Mouse (Mus musculus) liver, adult 2 months (tissue): Measurements from ENCODE around the gene Cyfip1. TPM values are rescaled to one million over a fixed set of nuclear protein-coding genes. Genes with fewer than 3 reads are reported as not detected.

Source experiments
- DNase-seq: peaks from one replicate; pipeline ENCODE4 v3.0.0-alpha.2; 2011; ENCODE audit warnings: low read depth, low spot score; ENCODE audit errors: extremely low read depth
- H3K27ac ChIP-seq: fragments of 200-500 bp; replicated peaks from 2 replicates; pipeline ENCODE4 v1.5.1; 2012; ENCODE audit warnings: low read depth, mild to moderate bottlenecking, control low read depth, inconsistent platforms, low read length; ENCODE audit not compliant: insufficient read depth
- H3K27me3 ChIP-seq: fragments of 200-500 bp; 2 replicates; pipeline ENCODE4 v1.6.1; 2012; ENCODE audit warnings: mild to moderate bottlenecking, moderate library complexity, low read length, inconsistent platforms; ENCODE audit not compliant: control insufficient read depth, insufficient read depth
- H3K36me3 ChIP-seq: fragments of 200-500 bp; 2 replicates; pipeline ENCODE4 v1.6.1; 2012; ENCODE audit warnings: low read length, inconsistent platforms; ENCODE audit not compliant: control insufficient read depth, insufficient read depth
- H3K4me1 ChIP-seq: fragments of 200-500 bp; 2 replicates; pipeline ENCODE4 v1.6.1; 2011; ENCODE audit warnings: low read length; ENCODE audit not compliant: control insufficient read depth, insufficient read depth
- H3K4me3 ChIP-seq: fragments of 200-500 bp; 2 replicates; pipeline ENCODE4 v1.5.1; 2011; ENCODE audit warnings: low read depth, mild to moderate bottlenecking, control low read depth, low read length, moderate library complexity; ENCODE audit not compliant: insufficient read depth
- H3K79me2 ChIP-seq: fragments of 200-500 bp; 2 replicates; pipeline ENCODE4 v1.6.1; 2012; ENCODE audit warnings: inconsistent platforms, mild to moderate bottlenecking, low read length, moderate library complexity; ENCODE audit not compliant: control insufficient read depth, insufficient read depth
- H3K9ac ChIP-seq: fragments of 200-500 bp; 2 replicates; pipeline ENCODE4 v1.6.1; 2012; ENCODE audit warnings: low read depth, mild to moderate bottlenecking, control low read depth, inconsistent platforms, low read length
- CTCF ChIP-seq: fragments of 200-500 bp; IDR thresholded peaks from 2 replicates; pipeline ENCODE4 v1.5.1; 2011; ENCODE audit warnings: low read depth, low read length, control low read depth
- POLR2A ChIP-seq: fragments of 200-500 bp; IDR thresholded peaks from 2 replicates; pipeline ENCODE4 v1.6.1; 2011; ENCODE audit warnings: low read length, control low read depth; ENCODE audit not compliant: insufficient read depth; ENCODE audit errors: extremely low read depth
- WGBS: fragments of 180-500 bp; shearing (Covaris S2); methylation state at CpG from one replicate; pipeline ENCODE4 v1.1.7; 2018; 5-methylcytosine and 5-hydroxymethylcytosine counted together
- polyA plus RNA-seq: library from polyadenylated mRNA; depleted of rRNA; stranded (reverse); fragments of >200 nt; gene quantifications from 2 replicates; pipeline ENCODE4 v1.2.3, GENCODE M21; 2012
- total RNA-seq: library from RNA; depleted of rRNA; stranded (reverse); fragments of >200 nt; gene quantifications from 2 replicates; pipeline ENCODE4 v1.2.3, GENCODE M21; 2014

The Cyfip1 gene
- total and polyA plus RNA-seq, 2 experiments, result 17.3 to 45.0 TPM

DNA sequence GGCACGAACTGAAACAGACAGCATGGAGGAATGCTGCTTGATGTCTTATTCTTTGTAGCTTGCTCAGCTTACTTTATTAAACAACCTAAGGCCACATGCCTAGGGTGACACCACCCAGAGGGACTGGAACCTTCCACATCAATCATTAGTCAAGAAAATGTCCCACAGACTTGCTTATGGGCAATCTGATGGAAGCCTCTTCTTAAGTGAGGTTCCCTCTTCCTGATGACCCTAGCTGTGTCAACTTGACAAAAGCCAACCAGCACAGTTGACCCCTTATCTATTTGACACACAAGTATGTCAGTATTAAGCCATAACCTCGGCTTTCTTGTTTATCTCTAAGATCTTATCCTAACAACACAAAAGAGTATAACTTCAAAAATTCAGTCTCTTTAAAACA is 31.6 kb upstream of the Cyfip1 start:
- TF ChIP-seq CTCF, result no peak
- TF ChIP-seq POLR2A, result no peak
- H3K4me1 ChIP-seq, result no peaks in the 10 kb centered on the region
- DNase-seq, result no peak
- no peak overlapping the region for H3K4me3 ChIP-seq
- H3K27me3 ChIP-seq, result no peaks in the 10 kb centered on the region
- 81% methylated on average over 2 of the region's 2 CpGs for WGBS
- no peaks in the 10 kb centered on the region for H3K79me2 ChIP-seq
- no peak overlapping the region for H3K27ac ChIP-seq
- no peak overlapping the region for H3K9ac ChIP-seq
- peaks cover 55% of the 10 kb centered on the region for H3K36me3 ChIP-seq

DNA sequence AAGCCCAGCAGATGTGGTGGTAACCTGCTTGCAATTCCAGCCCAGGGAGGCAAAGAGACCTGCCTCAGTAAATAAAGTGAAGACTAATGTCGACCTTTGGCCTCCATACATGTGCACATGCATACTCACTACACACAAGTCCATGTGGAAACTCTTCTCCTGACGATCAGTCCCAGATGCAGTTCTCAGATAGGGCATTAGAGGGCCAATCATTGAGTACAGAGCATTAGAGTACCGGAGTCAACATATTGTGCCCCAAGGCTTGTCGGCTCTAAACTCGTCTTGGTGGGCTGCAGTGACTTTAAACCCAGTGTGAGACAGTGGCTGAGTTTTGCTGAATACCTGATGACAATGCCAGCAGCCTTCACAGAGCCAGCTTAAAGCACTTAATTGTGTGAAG is 17.1 kb upstream of the Cyfip1 start:
- Histone ChIP-seq H3K36me3 (peaks cover 43% of the 10 kb centered on the region), H3K4me1 (no peaks in the 10 kb centered on the region), H3K9ac (no peak overlapping the region), H3K79me2 (no peaks in the 10 kb centered on the region), H3K4me3 (no peak overlapping the region), H3K27me3 (no peaks in the 10 kb centered on the region), H3K27ac (no peak overlapping the region)
- TF ChIP-seq POLR2A (no peak), CTCF (no peak)
- no peak for DNase-seq
- WGBS, result 90% methylated on average over 5 of the region's 5 CpGs

DNA sequence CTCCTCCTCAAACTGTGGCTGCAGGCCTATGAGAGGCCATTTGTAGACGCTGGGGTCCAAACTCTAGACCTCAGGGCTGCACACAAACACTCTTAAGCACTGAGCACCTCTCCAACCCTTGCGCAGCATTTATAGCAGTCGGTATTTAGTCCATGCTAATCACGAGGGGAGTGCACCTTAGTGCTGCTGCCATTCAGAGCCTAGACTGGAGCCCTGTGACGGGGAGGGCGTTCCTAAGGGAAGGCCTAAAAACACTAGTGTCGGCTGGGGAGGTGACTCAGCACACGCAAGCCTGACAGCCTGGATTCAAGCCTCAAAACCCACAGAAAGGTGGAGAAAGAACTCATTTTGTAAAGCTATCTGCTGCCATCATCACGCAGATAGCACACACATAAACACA is 14.0 kb upstream of the Cyfip1 start:
- Histone ChIP-seq H3K4me3 (no peak overlapping the region), H3K27ac (no peak overlapping the region), H3K79me2 (no peaks in the 10 kb centered on the region), H3K4me1 (no peaks in the 10 kb centered on the region), H3K27me3 (no peaks in the 10 kb centered on the region), H3K36me3 (peaks cover 50% of the 10 kb centered on the region), H3K9ac (no peak overlapping the region)
- no peak for DNase-seq
- WGBS, result 94% methylated on average over 9 of the region's 9 CpGs
- TF ChIP-seq POLR2A (no peak), CTCF (no peak)

DNA sequence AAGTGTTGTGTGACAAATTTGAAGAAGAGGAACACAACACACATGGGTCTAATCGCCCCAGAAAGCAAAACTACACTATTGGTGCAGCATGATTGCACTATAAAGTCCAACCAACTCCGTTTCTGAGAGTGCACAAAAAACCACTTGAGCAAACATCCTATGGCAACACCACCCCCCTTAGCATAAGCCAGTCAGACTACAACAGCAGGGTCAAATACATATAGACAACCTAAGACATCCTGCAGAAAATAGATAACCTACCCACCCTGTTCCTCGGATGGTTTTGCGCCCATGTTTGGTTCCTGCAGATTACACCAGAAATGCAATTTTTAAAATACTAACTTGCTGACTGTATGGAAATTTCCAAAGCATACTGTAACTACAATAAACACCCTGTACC is 4.7 kb upstream of the Cyfip1 start:
- no peak overlapping the region for H3K9ac ChIP-seq
- no peak overlapping the region for H3K4me3 ChIP-seq
- no peak overlapping the region for H3K27ac ChIP-seq
- 0 out of 2 replicates have a peak, but pooled peaks cover 2% of the 10 kb centered on the region for H3K4me1 ChIP-seq
- no peak for DNase-seq
- no peak for TF ChIP-seq POLR2A
- no peak for TF ChIP-seq CTCF
- H3K79me2 ChIP-seq, result no peaks in the 10 kb centered on the region
- WGBS, result 69% methylated on average over 4 of the region's 4 CpGs
- no peaks in the 10 kb centered on the region for H3K27me3 ChIP-seq
- H3K36me3 ChIP-seq, result peaks cover 6% of the 10 kb centered on the region

DNA sequence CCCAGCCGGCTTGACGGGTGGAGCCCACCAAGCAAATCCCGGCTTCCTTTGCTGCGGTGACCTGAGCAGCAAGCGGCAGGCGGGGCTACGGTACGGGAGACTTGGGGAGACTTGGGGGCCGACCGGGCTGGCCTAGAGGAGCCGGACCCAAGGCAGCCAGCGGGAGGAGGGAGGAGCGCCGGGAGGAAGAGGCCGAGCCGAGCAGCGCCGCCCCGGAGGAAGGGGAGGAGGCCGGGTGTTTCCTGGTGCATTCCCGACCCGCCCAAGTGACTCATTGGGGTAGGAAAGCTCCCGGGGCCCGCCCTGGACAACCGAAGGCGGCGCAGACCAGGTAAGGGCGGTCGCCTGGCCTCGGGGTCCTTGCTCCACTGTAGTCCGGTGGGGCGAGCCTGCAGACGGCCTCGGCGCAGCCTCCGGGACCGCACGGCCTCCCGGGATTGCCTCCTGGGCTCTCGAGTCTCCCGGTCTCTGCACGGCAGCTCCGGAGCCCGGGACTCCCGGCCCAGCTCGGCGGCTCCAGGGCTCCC is 495 bp downstream of the Cyfip1 start:
- H3K27ac ChIP-seq, result peak overlapping the region; percentile 64
- peaks cover 14% of the 10 kb centered on the region; the same call in 1 of the 2 replicates for H3K79me2 ChIP-seq
- TF ChIP-seq POLR2A (peak; percentile 54), CTCF (no peak)
- no peaks in the 10 kb centered on the region for H3K27me3 ChIP-seq
- H3K4me3 ChIP-seq, result peak overlapping the region; percentile 83
- peak; percentile 79 for DNase-seq
- H3K36me3 ChIP-seq, result no peaks in the 10 kb centered on the region
- peak overlapping the region; percentile 86 for H3K9ac ChIP-seq
- peaks cover 4% of the 10 kb centered on the region; the same call in 1 of the 2 replicates for H3K4me1 ChIP-seq
- WGBS, result under 1% methylated on average over 47 of the region's 47 CpGs

DNA sequence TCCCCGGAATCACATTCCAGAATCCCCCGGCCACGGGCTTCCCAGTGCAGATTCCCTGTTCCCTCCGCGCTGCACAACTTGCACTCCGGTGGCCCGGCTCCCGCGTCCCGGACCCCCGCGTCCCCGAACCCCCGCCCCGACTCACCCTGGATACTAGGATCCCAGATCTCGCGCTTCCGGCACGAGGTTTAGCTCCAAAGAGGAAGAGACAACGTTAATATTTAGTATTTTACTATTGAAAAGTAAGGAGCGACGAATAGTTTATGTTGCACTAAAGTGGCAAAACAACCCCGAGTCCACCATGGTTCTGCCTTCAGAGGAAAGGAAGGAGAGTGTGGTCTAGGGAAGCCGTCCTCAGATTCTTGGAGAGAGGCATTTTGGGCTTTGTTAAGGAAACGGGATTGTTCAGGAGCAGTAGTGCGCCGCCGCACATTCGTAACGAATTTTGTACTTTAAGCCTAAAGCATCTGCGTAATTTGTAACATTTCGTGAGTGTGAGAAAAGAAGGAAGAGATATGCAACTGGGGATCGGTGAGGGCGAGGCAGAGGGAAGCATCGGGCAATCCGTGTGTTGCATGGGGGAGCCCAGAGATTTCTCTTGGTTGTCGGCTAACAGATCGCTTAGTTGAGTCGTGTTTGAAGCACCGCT is 1.1 kb downstream of the Cyfip1 start:
- Histone ChIP-seq H3K79me2 (peaks cover 14% of the 10 kb centered on the region; the same call in 1 of the 2 replicates), H3K27ac (peak overlapping the region; percentile 64), H3K36me3 (no peaks in the 10 kb centered on the region), H3K9ac (peak overlapping the region; percentile 86), H3K27me3 (no peaks in the 10 kb centered on the region), H3K4me1 (peaks cover 6% of the 10 kb centered on the region), H3K4me3 (peak overlapping the region; percentile 83)
- peak; percentile 40 for DNase-seq
- under 1% methylated on average over 40 of the region's 40 CpGs for WGBS
- TF ChIP-seq CTCF (no peak), POLR2A (no peak)
